Mouse (Mus musculus) A20 (cell line): Measurements from ENCODE around the gene Btnl2.
"Not testable (repeated sequence)": the region's sequence is repeated elsewhere in the genome, so short reads cannot be mapped to it uniquely, and the experiment has no call there.

Experiments
- DNase-seq: peaks from one replicate; pipeline ENCODE4 v3.0.0-alpha.2; 2011; ENCODE audit warnings: low read depth, low spot score

Gene Btnl2

DNA sequence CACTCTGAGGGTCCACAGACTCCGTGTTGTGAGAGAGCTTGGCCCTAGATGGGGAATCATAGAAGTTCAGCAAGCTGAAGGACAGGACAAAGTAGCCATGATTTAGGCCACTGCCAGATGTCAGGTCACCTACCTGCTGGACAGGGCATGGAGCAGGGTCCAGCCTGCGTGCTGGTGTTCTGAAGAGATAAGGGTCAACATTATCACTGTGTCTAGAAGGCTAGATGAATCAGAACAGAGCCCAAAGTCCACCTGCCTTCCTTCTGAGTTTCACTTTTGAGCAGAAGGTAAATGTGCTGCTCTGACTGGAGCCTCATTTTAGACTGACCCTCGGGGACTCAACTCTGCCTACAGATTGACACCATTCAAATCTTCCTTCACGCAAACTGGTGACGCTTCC lies at the start of gene Btnl2:
Btnl2 (plus strand) TSS at position 284 of the 400 bp plus-strand sequence.
- DNase-seq, result no peak

DNA sequence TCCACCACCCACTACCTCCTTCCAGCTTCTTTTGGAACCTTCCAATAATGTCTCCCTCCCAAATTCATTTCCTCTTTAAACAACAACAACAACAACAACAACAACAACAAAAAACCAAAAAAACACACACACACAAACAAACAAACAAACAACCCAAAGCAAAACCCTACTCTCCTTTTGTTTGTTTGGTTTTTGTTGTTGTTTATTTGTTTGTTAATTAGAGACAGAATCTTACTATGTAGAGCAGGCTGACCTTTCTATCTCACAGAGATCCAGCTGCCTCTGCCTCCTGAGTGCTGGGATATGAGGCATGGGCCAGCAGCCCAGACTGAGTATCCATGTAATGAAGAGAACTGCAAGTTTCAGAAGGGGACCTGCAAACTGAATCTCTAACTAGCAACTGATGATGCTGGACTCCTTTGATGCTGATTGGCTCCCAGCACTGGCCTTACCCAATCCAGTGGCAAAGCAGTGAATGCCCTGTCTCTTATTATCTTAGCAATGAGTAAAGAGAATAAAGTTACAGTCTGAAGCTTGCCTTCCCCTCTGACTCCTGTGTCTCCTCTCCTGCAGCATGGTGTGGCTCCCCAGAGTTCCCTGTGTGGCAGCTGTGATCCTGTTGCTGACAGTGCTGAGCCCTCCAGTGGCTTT lies 49.1 kb upstream of the Btnl2 start, which contains the start of gene H2-Eb1:
H2-Eb1 (plus strand) TSS at position 488 of the 651 bp plus-strand sequence.
- peak; percentile 96 for DNase-seq

DNA sequence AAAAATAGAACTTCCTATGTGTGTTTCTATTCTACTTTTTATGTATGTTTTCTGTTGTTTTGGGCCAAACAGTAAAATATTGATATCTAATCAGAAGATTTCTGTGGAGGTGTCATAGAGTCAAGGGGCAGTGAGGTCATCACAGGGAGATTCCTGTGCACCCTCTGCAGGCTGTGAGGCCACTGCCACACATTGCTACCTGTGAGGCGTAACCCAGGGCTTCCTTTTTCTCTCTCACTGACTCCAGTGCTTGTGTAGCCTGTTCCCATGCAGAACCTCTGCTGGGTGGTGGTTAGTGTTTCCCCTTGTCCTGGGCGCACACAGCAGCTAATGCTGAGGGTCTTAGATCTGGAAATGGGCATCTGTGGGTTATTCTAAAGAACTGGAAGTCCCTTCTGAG lies 48.2 kb upstream of the Btnl2 start:
- DNase-seq, result peak; percentile 87

DNA sequence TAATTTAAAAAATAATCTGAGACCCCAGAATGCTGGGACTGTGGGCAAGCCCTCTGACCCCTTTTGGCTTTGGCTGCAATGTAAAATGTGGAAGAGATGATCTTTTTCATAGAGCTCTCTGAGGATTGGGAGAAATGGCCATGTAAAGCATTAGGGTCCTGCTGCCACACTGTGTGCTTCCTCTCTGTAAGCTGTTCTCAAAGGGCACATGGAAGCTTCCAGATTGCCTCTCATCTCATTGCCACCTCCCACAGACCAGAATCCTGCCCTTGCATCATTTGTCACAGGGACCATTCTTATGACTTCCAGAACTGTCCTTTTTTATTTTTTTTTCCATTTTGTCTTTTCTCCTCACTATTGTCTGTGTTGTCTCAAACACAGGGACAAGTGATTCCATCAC lies 47.4 kb upstream of the Btnl2 start:
- no peak for DNase-seq

DNA sequence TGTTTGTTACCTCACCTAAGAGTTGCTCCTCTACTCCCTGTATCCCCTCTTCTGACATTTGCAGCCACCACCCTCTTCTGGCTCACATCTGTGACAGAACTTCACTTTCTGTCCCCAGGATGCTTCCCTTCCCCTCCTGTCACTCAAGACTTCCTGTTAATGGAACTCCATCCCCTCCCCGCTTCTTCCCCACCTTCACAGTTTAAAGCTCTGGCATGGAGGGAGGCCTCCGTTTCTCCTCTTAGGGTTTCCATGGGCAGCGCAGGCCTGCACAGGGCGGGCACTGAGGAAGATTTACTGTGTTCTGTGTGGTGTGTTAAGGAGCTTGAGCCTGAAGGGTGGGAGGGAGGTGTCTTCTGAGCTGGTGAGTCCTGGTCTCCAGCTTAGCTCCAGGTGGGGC lies 46.5 kb upstream of the Btnl2 start:
- no peak for DNase-seq

DNA sequence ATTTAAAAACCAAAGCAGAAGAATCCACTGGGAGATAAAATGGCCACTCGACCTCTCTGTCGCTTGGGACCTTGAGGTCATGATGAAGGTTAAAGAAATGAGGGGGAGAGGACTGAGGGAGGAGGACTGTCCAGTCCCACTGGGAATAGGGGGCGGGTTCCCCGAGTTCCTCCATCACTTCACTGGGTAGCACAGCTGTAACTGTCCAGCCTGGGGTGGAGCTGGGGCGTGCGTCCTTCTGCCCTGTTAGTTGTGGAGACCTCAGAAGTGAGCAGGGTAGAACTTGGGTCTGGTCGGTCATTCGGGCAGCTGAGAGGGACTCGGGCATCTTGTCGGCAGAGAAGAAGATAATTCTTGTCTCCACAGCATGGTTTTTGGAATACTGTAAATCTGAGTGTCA lies 45.4 kb upstream of the Btnl2 start:
- no peak for DNase-seq

DNA sequence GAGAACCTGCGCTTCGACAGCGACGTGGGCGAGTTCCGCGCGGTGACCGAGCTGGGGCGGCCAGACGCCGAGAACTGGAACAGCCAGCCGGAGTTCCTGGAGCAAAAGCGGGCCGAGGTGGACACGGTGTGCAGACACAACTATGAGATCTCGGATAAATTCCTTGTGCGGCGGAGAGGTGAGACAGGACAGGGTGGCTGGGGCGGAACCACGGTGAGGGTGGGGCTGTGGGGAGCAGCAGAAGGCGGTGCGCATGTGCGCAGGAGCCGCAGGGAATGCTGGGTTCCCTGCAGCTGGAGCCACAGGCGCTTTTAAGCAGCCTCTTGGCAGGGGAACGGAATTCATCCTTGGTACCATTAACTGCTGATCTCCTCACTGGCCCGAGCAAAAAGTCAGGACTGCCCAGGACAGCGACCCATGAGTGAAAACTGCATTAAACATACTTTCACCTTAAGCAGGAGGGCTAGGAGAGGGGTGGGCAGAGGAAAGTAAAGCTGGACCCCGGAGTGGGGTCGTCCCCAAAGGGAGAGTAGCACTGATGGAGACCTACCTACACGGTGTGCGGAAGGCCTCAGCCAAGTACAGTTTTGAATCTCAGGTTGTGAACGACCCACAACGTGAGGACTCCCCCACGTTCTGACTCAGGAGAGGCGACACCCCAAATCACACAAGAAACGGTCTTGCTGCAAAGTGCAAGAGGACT lies 44.8 kb upstream of the Btnl2 start:
- DNase-seq, result no peak

DNA sequence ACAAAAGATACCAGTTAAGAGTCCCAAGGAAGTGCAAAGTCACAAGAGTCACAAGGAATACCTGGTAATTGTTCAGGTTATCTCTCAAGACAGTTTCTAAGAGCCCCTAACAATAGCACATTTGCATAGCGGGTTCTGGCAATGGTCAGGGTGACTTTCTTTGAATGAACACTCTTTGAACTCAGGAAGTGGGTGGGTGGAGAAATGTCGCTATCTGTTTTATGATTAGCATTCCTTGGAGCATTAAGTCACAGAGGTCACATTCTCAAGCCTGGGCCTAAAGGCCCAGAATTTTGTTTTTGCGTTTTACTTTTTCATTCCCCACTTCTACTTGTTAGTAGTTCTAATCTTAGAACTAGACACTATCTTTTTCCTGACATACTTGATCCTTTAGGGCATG lies 44.1 kb upstream of the Btnl2 start:
- DNase-seq, result not testable (repeated sequence)

DNA sequence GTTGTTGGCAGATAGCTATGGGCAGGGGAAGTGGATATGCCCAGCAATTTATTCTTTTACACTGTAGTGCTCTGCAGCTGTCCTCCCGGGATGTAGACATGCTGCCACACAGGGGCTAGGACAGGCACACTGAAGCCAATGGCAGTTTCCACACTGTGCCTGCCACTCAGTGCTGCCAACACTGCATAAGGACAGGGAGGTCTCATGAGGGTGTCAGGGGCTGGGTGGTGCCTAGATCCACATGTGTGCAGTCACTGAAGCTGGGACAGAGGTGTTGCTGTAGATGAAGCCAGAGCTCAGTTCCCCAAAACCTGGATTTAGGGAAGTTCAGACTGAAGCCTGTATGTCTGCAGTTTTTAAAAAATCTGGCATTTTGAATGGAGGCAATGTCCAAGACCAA lies 42.4 kb upstream of the Btnl2 start:
- DNase-seq, result no peak

DNA sequence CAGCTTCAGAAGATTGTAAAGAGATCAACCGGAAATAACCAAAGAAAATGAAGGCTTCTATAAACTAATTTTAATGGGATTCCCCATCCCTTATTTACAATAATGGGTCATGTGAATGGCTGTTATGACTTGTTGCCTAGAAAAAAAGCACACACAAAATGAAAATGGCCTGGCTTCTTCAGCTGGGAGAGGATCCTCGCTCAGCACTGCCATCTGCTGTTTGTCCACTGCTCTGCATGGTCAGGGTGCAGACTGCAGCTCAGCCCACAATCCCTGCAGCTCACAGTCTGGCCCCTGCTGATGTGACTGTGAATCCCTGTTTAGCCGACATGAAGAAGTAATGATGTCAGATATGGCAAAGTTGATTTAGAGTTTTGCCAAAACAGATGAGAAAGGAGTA lies 41.2 kb upstream of the Btnl2 start:
- peak; percentile 81 for DNase-seq

DNA sequence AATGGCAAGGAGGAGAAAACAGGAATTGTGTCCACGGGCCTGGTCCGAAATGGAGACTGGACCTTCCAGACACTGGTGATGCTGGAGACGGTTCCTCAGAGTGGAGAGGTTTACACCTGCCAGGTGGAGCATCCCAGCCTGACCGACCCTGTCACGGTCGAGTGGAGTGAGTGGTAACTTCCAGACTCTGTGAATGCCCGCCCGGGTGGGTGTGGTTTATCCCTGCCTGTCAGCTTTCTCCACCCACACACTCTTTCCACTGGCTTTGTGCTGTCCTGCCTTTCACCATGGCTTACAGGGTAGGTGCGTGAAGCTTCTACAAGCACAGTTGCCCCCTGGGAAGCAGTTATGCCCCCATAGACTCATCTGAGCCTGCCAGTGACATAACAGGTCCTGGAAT lies 40.3 kb upstream of the Btnl2 start:
- no peak for DNase-seq

DNA sequence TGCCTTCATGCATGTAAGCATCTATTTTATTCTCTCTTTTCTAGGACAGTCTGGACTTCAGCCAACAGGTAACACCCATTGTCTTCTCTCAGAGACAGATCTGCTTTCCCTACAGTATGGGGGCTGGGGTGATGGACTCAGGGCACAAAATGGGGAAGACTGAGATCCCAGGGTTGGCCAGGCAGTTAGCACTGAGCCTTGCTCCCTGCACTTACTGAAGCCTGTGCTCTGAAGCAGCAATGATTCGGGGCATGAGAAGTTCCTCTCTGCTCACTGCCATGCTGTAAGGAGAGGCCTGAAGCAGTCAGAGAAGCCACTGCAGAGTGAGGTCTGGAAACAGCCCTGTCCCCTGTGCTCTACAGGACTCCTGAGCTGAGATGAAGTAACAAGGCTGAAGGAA lies 39.1 kb upstream of the Btnl2 start:
- no peak for DNase-seq

DNA sequence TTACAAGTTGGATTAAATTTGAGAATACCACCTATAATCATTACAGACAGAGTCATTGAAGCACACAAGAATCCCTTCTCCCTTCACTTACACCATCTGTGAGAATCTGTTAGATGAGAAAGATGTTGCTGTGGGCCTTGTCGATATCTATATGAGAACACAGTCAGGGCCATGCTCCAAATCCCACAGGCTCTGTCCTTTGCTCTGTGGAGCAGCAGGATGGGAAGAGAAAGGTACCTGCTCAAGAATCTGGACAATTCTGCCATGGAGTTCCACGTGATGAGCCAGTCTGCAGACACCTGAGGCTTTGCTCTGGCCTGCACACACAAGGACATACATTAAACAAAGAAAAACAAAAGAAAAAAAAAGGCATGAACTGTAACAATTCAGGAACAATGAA lies 37.9 kb upstream of the Btnl2 start:
- DNase-seq, result no peak

DNA sequence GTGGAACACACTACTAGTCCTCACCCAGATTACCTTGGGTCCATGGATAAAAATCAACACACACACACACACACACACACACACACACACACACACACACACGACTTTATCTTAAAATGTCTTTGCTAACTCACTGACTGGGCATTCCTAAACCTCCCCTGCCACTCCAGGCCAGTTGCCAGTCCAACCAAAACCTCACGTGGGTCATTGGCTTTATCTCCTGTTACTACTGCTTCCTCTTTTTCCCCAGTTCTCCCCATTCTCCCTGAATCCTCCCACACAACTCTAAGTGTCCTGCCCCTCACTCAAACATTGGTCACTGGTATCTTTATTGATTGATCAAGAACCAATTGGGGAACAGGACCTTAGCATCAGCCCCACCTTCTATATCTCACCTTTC lies 37.3 kb upstream of the Btnl2 start:
- DNase-seq, result no peak

DNA sequence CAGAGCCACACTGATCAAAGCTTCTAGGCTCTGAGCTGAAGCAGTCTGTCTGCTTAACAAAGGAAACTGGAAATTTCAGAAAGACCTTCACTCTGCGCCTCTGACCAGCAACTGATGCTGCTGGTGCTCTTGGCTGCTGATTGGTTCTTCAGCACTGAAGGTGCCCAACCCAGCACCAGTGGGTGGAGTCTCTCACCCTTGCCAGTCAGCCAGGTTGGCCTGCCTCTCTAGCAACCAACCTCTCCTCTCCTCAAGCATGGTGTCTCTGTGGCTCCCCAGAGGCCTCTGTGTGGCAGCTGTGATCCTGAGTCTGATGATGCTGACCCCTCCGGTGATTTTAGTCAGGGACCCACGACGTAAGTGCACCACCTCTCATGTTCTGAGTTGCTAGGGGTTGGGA lies 29.2 kb upstream of the Btnl2 start, which contains the start of gene H2-Eb2:
H2-Eb2 (plus strand) TSS at position 230 of the 400 bp plus-strand sequence.
- DNase-seq, result peak; percentile 91

DNA sequence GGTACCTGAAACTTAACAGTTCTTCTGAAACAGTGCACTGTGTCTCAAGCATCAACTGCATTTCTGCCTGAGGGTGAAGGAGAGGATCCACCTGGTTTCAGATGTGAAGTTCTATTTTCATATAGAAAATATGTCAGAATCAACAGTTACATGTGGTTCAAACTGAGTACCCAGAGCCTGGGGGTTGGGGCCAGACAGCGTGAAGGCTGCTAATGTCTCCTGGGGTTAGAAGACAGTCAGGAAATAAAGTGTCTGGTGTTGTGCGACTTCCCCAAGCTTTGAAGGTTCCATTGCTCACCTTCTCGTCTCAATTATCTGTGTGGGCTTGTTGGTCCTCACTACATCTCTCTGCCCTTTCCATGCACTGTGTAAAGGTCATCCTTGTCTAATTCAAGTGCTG lies 28.2 kb upstream of the Btnl2 start:
- peak; percentile 68 for DNase-seq

DNA sequence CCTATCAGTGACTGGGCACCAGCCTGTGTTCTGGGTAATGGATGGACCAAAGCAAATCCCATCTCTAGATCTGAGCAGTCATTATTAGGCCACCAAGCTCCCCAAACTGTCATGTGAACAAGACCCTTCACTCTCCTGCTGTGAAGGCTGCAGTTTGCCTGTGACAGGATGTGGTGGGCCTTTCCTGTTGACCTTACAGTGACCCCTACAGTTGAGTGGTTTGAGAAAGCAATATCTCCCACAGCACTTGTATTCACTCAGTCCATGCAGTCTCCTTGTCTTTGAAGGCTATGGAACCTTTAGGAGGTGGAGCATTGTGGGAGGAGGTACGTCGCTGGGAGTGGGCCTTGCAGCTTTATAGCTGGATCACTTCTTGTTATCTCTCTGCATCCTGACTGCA lies 24.8 kb upstream of the Btnl2 start:
- DNase-seq, result peak; percentile 70

DNA sequence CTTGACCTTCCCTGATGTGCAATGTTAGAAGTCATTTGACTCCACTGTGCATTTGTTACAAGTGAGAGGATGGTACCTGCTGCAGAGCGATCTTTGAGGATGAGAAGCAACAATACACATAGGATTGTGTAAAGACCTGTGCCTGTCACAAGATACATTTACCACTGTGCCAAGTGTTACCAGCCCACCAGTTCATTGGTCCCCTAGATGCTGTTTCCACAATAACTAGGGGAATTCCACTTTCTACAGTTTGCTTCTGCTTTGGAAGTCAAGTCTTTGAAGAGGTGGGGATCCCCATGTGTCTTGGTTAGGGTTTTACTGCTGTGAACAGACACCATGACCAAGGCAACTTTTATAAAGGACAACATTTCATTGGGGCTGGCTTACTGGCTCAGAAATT lies 23.4 kb upstream of the Btnl2 start:
- no peak for DNase-seq

DNA sequence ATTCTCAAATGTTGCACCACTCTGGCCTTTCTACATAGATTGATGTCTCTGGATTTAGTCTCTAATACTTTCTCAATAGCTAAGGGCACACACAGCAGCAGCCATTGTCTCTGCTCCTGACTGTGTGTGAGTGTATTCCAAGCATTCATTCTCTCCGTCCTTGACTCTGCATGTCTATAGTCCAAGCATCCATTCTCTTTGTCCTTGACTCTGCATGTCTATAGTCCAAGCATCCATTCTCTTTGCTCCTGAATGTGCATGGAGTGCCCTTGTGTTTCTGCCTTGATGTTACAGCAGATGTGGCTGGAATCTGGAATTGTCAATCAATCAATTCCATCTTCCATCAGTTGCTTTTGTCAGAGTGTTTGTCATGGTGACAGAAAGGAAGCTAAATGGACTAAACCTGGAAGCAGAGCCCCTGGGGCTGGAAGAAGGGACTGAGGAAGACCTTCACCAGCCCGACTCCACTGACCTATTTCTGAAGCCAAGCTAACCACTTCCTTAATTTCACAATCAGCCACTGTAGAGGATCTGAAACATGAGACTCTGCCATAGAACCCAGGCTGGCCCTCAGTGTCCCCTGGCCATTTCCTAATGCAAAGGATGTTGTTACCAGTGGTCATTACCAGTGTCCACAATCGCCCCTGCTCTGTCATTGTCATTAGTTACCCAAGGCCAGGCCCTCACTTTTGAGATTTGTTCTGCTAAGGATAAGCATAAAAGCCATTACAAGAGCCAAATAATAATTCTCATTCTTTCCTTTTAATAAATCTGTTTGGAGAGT lies 13.8 kb upstream of the Btnl2 start:
- peak; percentile 56 for DNase-seq

DNA sequence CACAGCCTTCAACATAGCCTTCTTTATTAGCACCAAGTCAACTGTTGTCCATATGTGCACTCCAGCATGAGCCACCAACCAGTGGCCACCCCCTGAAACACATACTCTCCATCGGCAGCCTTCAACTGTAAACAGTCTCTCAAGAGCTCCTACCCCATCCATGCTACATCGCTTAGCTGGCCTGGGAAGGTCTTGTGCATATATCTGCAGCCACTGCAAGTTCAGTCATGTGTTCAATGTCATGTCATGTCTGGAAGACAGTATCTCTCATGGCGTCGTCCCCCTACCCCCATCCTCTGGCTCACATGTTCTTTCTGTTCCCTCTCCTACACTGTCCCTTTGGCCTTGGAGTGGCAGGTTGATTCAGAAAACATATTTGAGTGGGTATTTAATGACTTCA lies 9.7 kb upstream of the Btnl2 start:
- DNase-seq, result peak; percentile 33

DNA sequence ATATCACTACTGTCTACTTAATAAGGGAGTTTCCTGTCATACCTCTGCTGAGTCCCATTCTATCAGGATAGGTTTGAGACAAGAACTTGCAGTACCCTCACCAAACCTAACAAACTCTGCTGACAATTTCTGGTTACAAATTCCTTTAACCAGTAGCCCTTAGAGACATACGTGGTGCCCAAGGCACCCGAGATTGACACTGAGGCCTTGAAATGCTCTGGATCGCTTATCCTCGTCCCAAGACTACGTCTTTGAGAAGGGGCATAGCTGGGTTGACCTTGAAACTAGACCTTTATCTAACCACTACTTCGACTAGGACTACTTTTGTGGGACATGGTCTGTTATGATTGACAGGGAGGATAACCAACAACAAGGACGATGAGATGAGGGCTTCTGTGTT lies 9.1 kb upstream of the Btnl2 start:
- peak; percentile 44 for DNase-seq

DNA sequence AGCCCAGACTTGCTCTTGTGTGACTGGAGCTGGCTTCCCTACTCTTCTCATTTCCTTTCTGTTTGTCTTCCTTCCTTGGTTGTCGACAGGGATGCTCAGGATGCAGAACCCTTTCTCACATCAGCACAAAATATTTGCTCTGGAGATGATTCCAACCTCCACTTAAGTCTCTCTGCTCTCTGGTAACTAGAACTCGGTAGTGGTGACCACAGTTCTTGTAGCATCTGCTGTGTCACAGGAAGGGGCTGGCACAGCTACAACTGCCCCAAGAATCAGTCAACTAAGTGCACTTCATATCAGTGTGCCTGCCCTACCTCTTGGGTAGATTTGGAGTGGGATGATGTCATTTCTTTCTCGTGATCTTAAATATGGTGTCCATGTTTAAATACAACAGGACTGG lies 8.6 kb upstream of the Btnl2 start:
- peak; percentile 74 for DNase-seq
